Mouse (Mus musculus) hindbrain, embryonic 11.5 days (tissue): ENCODE data around the gene Pitpnm3. TPM values are rescaled to one million over a fixed set of nuclear protein-coding genes. Genes with fewer than 3 reads are reported as not detected.
A peak's percentile ranks its signal among the peaks of the same experiment; 100 is the strongest.

Source experiments
- ATAC-seq: fragments of 200-750 bp; cut with Nextera tagmentation; 2 replicates; pipeline ENCODE4 v1.8.0; 2017; ENCODE audit warnings: mild to moderate bottlenecking, moderate TSS enrichment, moderate library complexity; ENCODE audit not compliant: low FRiP score
- DNase-seq: peaks from one replicate; pipeline ENCODE4 v3.0.0-alpha.2; 2015; ENCODE audit warnings: low spot score
- H3K27ac ChIP-seq: fragments of 300-500 bp; sonication (generic); 2 replicates; pipeline ENCODE4 v1.5.1; 2014; ENCODE audit warnings: mild to moderate bottlenecking, low read depth, low read length
- H3K27me3 ChIP-seq: fragments of 300-500 bp; sonication (generic); 2 replicates; pipeline ENCODE4 v1.6.1; 2014; ENCODE audit warnings: mild to moderate bottlenecking, low read length, moderate library complexity, mixed read lengths; ENCODE audit not compliant: control insufficient read depth, insufficient read depth
- H3K36me3 ChIP-seq: fragments of 300-500 bp; sonication (generic); 2 replicates; pipeline ENCODE4 v1.6.1; 2014; ENCODE audit warnings: mild to moderate bottlenecking, low read length, moderate library complexity, mixed read lengths; ENCODE audit not compliant: control insufficient read depth, insufficient read depth
- H3K4me1 ChIP-seq: fragments of 300-500 bp; sonication (generic); replicated peaks from 2 replicates; pipeline ENCODE4 v1.6.1; 2014; ENCODE audit warnings: low read length, mixed read lengths; ENCODE audit not compliant: control insufficient read depth, insufficient read depth
- H3K4me2 ChIP-seq: fragments of 300-500 bp; sonication (generic); replicated peaks from 2 replicates; pipeline ENCODE4 v1.6.1; 2014; ENCODE audit warnings: mild to moderate bottlenecking, low read depth, low read length
- H3K4me3 ChIP-seq: fragments of 300-500 bp; sonication (generic); 2 replicates; pipeline ENCODE4 v1.5.1; 2014; ENCODE audit warnings: low read depth, low read length
- H3K9ac ChIP-seq: fragments of 300-500 bp; sonication (generic); 2 replicates; pipeline ENCODE4 v1.6.1; 2014; ENCODE audit warnings: low read depth, low read length
- H3K9me3 ChIP-seq: fragments of 300-500 bp; sonication (generic); 2 replicates; pipeline ENCODE4 v1.6.1; 2016; ENCODE audit warnings: low read length; ENCODE audit not compliant: control insufficient read depth
- WGBS: fragments of 180-500 bp; shearing (Covaris S2); extraction: QIAGEN DNeasy Blood & Tissue Kit; methylation state at CpG from one replicate; pipeline ENCODE4 v1.1.7; 2014; 5-methylcytosine and 5-hydroxymethylcytosine counted together
- polyA plus RNA-seq: library from polyadenylated mRNA; unstranded; fragments of >200 nt; fragmentation: Nextera tagmentation; extraction: Ambion mirVana; gene quantifications from 2 replicates; pipeline ENCODE4 v1.2.1, GENCODE M21; 2014

Pitpnm3 gene
- polyA plus RNA-seq, 1 experiment from 2014 or later, result 0.48 TPM

DNA sequence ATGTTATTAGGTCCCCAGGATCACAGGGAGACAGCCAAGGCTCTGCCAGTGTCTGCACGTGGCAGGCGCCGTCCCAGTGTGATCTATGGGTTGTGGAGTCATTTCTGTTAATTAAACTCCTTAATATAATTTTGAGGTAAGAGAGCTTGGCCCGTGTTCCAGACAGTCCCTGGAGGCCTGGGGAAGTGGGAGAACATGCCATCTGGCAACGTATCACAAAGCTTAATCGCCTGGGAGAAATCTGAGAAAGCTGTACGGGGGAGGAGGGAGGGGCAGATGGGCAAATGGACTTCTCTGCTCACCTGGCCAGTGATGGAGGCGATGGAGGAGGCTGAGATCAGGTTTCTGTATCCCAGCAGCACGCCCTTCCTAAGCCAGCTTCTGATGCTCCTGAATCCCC lies 132.4 kb downstream of the Pitpnm3 start:
- no peak overlapping the region for H3K27ac ChIP-seq
- no peak overlapping the region for H3K9ac ChIP-seq
- no peak for DNase-seq
- no peak overlapping the region for H3K4me3 ChIP-seq
- no peak for ATAC-seq
- WGBS, result 57% methylated on average over 9 of the region's 9 CpGs
- H3K4me1 ChIP-seq, result no peaks in the 10 kb centered on the region
- no peaks in the 10 kb centered on the region for H3K9me3 ChIP-seq
- no peaks in the 10 kb centered on the region for H3K36me3 ChIP-seq
- no peaks in the 10 kb centered on the region for H3K27me3 ChIP-seq
- H3K4me2 ChIP-seq, result no peak overlapping the region

DNA sequence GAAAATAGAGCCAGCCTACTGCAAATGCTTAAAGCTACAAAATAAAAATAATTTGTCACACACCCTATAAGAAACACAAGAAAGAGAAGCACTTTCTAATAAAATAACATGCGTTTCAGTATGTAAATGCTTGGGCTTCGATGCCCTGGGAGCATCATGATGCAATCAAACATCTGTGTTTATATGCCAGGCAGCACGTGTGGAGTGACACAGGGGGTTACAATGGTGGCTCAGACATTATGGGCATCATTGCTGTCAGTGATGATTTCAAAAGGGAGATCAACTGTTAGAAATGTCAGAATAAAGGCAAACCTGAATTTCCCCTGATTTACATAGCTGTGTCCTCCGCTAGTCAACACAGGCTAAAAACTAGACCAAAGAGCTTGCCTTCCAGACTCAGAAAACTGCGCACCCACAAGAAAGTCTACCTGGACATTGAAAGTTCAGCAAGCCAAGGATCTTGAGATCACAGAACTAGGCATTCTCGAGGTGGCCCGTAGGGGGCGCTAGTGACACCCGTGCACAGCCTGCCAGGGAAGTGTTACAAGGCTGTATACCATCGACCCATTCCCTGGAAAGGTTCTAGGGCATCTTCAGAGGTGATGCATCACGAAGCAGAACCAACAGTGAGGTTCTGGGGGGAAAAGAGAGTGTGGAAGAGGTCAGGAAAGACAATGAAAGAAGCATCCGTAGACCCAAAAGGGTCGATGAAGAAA lies 133.3 kb downstream of the Pitpnm3 start:
- no peak overlapping the region for H3K4me2 ChIP-seq
- 48% methylated on average over 13 of the region's 13 CpGs for WGBS
- H3K9me3 ChIP-seq, result no peaks in the 10 kb centered on the region
- DNase-seq (peak; percentile 42), ATAC-seq (no peak)
- no peaks in the 10 kb centered on the region for H3K27me3 ChIP-seq
- no peak overlapping the region for H3K27ac ChIP-seq
- no peak overlapping the region for H3K4me3 ChIP-seq
- H3K36me3 ChIP-seq, result no peaks in the 10 kb centered on the region
- H3K9ac ChIP-seq, result no peak overlapping the region
- no peaks in the 10 kb centered on the region for H3K4me1 ChIP-seq

DNA sequence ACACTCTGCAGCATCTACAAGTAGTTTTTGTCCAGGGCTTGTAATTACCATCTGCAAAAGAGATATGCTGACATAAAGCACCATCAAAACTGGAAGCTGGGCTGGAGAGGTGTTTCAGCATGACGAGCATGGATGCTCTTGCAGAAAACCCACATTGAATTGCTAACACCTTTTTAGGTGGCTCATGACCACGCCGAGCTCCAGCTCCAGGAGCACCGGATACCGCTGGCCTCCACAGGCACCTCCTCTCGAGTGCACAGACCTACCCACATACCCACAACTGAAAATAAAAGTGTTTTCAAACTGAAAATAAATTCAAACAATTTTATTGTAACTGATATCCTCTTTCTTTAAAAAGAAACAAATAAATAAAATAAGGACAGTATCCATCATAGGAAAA lies 135.4 kb downstream of the Pitpnm3 start:
- WGBS, result 91% methylated on average over 6 of the region's 6 CpGs
- no peak for ATAC-seq

More for the DNA sequence above, 135.4 kb downstream of the Pitpnm3 start:
- no peak overlapping the region for H3K4me2 ChIP-seq
- no peaks in the 10 kb centered on the region for H3K36me3 ChIP-seq
- no peak overlapping the region for H3K4me3 ChIP-seq
- no peak overlapping the region for H3K9ac ChIP-seq
- H3K9me3 ChIP-seq, result no peaks in the 10 kb centered on the region
- no peaks in the 10 kb centered on the region for H3K27me3 ChIP-seq
- H3K27ac ChIP-seq, result no peak overlapping the region
- no peak for DNase-seq
- H3K4me1 ChIP-seq, result no peaks in the 10 kb centered on the region

Other genes with a start within 250 kb of the Pitpnm3 start
- gene Aipl1, start 98.3 kb downstream of the Pitpnm3 start, polyA plus RNA-seq, result not detected in 2 replicates
- gene Pimreg, start 93.7 kb downstream of the Pitpnm3 start, polyA plus RNA-seq, result 158 and 171 TPM in 2 replicates
- gene Gm43951, start 71.1 kb upstream of the Pitpnm3 start, polyA plus RNA-seq, result 0.11 TPM in 1 of 2 replicates, not detected in the other
- gene 4933427D14Rik, start 71.7 kb upstream of the Pitpnm3 start, polyA plus RNA-seq, result 15.6 and 17.8 TPM in 2 replicates
- gene Txndc17, start 71.8 kb upstream of the Pitpnm3 start, polyA plus RNA-seq, result 169 and 181 TPM in 2 replicates
- gene Med31, start 79.8 kb upstream of the Pitpnm3 start, polyA plus RNA-seq, result 58.8 and 61.7 TPM in 2 replicates
- 0.29 and 0.32 TPM in 2 replicates for gene Slc13a5, start 131.4 kb upstream of the Pitpnm3 start, polyA plus RNA-seq
- 0.98 and 1.3 TPM in 2 replicates for gene Xaf1, start 165.9 kb upstream of the Pitpnm3 start, polyA plus RNA-seq
- gene Fbxo39, start 178.7 kb upstream of the Pitpnm3 start, polyA plus RNA-seq, result not detected in 2 replicates
- 8.7 and 8.9 TPM in 2 replicates for gene Tekt1, start 226.7 kb upstream of the Pitpnm3 start, polyA plus RNA-seq